Mouse (Mus musculus): ENCODE data around the gene Nt5dc3. TPM values are rescaled to one million over a fixed set of nuclear protein-coding genes. Genes with fewer than 3 reads are reported as not detected.

Gene Nt5dc3
- polyA plus RNA-seq (2012; ENCODE audit: low replicate concordance): 2.1 and 5.1 TPM in 2 replicates

GRCm38 (mm10) chr10:86778398-86779116, at the start of gene Nt5dc3:
TSS of gene Nt5dc3 (plus strand) at chr10:86779005.

GRCm38 (mm10) chr10:86763672-86764071, 15.1 kb upstream of the Nt5dc3 start, which contains the start of gene Gm49358:
TSS of gene Gm49358 (plus strand) at chr10:86763972.

Other genes starting within 250 kb of the Nt5dc3 start
- 27.1 and 49.8 TPM in 2 replicates for gene Hsp90b1, start 73.5 kb upstream of the Nt5dc3 start, polyA plus RNA-seq (2012; ENCODE audit: low replicate concordance)
- 0.09 and 0.10 TPM in 2 replicates for gene Ttc41, start 73.2 kb upstream of the Nt5dc3 start, polyA plus RNA-seq (2012; ENCODE audit: low replicate concordance)
- not detected in 2 replicates for gene Gm49358, start 15.0 kb upstream of the Nt5dc3 start, polyA plus RNA-seq (2012; ENCODE audit: low replicate concordance)
- 3.9 and 11.9 TPM in 2 replicates for gene Stab2, start 229.0 kb downstream of the Nt5dc3 start, polyA plus RNA-seq (2012; ENCODE audit: low replicate concordance)

Measured in hematopoietic multipotent progenitor cell, adult 10-12 weeks (in vitro differentiated cells).